Mouse (Mus musculus) lung, adult 18-20 months (tissue): ENCODE data around the gene Trim39.

Experiments
- DNase-seq, 2 experiments: peaks; one replicate each; pipeline ENCODE4 v3.0.0; 2022; ENCODE audit warnings: mixed read lengths in 2 of 2

Trim39 gene

GRCm38 (mm10) chr17:36271586-36272256 is at the start of gene Trim39:
Gene Trim39 (minus strand): TSS chr17:36272247.
- DNase-seq, result peak; percentile 84 to 85

GRCm38 (mm10) chr17:36315689-36316253 is 43.7 kb upstream of the Trim39 start:
- DNase-seq, result no peak

- peak; percentile 66 to 67 for DNase-seq
Measured at GRCm38 (mm10) chr17:36315041-36315688, 43.1 kb upstream of the Trim39 start.

- DNase-seq, result no peak
Measured at GRCm38 (mm10) chr17:36314511-36314910, 42.5 kb upstream of the Trim39 start.

GRCm38 (mm10) chr17:36309293-36309692 is 37.2 kb upstream of the Trim39 start:
- DNase-seq, result no peak

- DNase-seq, result peak; percentile 49 to 64
Measured at GRCm38 (mm10) chr17:36308855-36309254, 36.8 kb upstream of the Trim39 start.

GRCm38 (mm10) chr17:36286390-36286789 is 14.3 kb upstream of the Trim39 start, which contains the start of gene H2-M10.2:
Gene H2-M10.2 (minus strand): TSS chr17:36286490.
- no peak for DNase-seq

- DNase-seq, result no peak
Measured at GRCm38 (mm10) chr17:36281521-36282245, 9.6 kb upstream of the Trim39 start.

- DNase-seq, result no peak
Measured at GRCm38 (mm10) chr17:36274776-36275175, 2.7 kb upstream of the Trim39 start.

- no peak for DNase-seq
Measured at GRCm38 (mm10) chr17:36273796-36274195, 1.7 kb upstream of the Trim39 start.

- DNase-seq, result no peak
Measured at GRCm38 (mm10) chr17:36272643-36273366, 758 bp upstream of the Trim39 start.

- DNase-seq, result peak; percentile 88 to 89
Measured at GRCm38 (mm10) chr17:36270956-36271585, 976 bp downstream of the Trim39 start.

- peak; percentile 22 to 29 for DNase-seq
Measured at GRCm38 (mm10) chr17:36265834-36266233, 6.2 kb downstream of the Trim39 start.

GRCm38 (mm10) chr17:36264273-36264925 is 7.6 kb downstream of the Trim39 start:
- no peak for DNase-seq

GRCm38 (mm10) chr17:36261511-36262166 is 10.4 kb downstream of the Trim39 start:
- DNase-seq, result no peak

- DNase-seq, result no peak
Measured at GRCm38 (mm10) chr17:36257969-36258368, 14.1 kb downstream of the Trim39 start, which contains the start of gene Rpp21. Gene Rpp21 (minus strand): TSS chr17:36258069.

- DNase-seq, result peak; percentile 86 to 89
Measured at GRCm38 (mm10) chr17:36257241-36257947, 14.7 kb downstream of the Trim39 start.

GRCm38 (mm10) chr17:36253087-36253600 is 18.9 kb downstream of the Trim39 start:
- peak in 1 of 2 experiments; percentile 24 for DNase-seq

GRCm38 (mm10) chr17:36252250-36252876 is 19.7 kb downstream of the Trim39 start:
- peak; percentile 38 to 45 for DNase-seq
